Mouse (Mus musculus) cerebellum, postnatal 10 days (tissue): ENCODE results near the gene Baz2b.

Experiments
- DNase-seq, 2 experiments: peaks; one replicate each; pipeline ENCODE4 v3.0.0; 2021; ENCODE audit warnings: mixed read lengths in 2 of 2

Baz2b gene

DNA sequence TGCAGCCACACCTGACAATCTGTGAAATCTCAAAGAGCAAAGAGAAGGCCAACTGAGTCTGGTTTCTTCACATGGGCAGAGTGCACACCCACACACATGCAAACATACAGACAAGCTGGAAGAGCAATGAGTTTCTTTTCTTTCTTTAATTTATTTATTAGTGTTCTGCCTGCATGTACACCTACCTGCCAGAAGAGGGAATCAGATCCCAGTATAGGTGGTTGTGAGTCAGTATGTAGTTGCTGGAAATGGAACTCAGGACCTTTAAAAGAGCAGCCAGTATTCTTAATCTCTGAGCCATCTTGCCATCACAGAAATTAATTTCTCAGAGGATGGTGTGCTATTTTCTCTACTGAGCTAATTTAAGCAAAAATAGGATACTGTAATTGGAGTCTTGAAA is 164.7 kb downstream of the Baz2b start:
- no peak for DNase-seq

DNA sequence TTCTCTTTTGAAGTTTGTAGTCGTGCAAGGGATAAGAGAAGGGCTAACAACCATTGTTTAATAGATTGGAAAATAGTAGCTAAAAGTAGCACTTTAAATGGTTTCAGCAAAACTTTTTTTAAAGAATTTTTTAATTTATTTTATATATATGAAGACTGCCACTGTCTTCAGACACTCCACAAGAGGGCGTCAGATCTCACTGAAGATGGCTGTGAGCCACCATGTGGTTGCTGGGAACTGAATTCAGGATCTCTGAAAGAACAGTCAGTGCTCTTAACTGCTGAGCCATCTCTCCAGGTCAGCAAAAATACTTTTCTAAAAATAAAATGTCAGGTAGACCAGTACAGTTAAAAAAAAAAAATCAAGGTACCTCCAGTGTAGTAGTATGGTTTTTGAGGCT is 165.1 kb downstream of the Baz2b start:
- DNase-seq: no peak

DNA sequence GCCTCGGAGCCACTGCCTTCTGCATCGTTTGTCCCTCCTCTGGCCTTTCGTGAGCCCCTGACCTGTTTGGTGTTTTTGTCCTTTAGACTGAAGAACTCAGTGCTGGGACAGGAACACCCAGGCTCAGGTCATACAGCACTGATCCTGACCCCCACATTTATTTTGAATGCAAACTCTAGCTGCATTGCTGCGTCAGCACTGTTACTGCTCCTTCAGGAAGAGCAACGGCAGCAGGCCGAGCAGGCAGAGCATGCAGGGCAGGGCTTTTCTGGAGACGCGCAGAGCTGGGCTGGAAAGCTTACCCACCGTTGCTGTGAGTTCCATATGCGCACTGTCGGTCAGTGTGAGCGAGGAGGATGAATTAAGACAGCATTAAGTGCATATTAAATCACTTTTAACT is 166.9 kb downstream of the Baz2b start:
- peak; percentile 28 to 36 for DNase-seq

DNA sequence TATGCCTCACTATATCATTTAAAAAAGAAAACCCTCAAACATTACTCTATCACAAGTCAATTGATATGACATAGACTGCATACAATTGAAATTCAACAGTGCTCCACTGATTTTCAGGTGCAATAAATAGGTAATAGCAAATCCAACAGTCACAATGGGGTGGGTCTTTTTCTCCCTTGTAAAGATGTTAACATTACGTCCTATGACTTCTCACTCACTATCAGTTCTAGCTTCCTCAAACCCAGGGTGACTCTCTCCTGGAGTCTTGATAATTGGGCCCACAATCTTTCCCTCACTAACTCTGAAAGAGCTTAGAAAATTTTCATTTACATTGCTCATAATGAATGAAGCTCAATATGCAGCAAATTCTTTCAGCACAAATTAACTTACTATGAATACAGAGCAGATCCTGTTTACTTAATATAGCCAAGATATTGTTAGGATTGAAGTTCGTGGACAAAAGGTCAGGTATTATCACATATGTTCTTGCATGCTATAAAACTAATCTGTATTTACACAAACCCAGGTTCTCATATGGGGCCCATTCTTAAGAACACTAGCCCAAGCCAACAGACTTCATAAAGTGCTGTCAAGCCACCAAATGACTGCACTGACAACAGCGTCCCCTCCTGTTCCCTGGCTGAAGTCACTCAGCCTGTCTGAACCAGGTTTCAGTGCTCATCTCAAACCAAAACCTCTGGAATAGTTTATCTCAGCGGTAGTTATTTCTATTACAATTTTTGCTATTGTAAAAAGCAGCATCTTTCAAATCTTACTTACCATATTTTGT is 168.0 kb downstream of the Baz2b start:
- no peak for DNase-seq

DNA sequence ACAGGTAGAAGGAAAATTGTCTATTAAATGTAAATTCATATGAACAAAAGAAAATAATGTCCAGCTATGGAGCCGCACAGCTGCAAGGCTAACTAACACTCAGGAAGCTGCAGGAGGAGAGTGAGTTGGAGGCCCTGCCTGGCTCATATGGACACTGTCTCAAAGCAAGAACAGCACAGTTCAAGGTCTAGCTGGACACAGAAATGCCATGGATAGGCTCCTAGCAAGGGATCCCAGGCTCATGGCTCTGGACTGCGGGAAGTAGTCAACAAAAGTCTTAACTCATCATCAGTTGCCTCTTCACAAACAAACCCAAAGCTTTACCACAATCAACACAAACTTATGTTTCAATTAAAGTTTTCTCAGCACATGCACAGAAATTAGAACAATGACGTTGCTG is 169.5 kb downstream of the Baz2b start:
- no peak for DNase-seq

DNA sequence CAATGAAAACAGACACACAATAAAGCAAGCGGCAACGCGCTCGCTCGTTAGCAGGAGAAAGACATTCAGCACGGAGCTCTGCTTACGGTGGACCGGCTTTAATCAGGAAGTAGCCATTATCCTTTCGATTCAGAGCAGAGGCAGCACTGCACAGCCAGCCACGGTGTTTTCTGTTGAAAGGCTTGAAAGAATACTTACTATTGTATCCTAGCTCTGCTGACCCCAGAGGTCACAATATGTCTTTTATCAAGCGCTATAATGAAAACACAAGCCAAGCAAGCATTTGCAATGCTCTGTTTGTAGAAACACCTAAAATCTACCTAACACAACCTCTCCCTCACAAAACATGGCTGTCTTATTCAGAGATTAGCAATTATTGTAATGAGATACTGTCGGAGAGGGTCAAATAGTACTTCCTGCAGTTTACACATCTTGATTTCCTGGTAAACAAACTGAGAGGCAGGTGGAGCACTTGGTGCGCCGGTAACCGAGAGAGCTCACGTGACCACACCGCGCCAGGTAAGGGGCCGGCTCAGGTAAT is 172.6 kb downstream of the Baz2b start:
- DNase-seq: peak; percentile 53 to 65

DNA sequence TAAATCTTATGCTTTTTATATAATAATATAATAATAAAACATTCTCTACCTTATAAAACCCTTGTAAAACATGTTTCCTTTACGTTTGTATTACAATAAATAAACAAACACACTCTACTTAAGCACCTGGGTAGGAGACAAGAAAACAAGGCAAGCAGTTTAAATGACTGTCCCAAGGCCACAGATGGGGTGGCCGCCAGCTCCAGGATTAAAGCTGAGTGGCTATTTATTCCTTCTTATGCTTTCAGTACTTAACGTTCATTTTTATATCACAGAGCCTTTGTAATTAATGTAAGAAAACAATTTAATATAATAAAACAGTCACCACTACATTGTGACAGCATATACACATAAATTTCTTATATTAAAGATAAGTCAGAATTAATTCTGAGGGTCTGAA is 173.3 kb downstream of the Baz2b start:
- DNase-seq: peak; percentile 45 to 52

DNA sequence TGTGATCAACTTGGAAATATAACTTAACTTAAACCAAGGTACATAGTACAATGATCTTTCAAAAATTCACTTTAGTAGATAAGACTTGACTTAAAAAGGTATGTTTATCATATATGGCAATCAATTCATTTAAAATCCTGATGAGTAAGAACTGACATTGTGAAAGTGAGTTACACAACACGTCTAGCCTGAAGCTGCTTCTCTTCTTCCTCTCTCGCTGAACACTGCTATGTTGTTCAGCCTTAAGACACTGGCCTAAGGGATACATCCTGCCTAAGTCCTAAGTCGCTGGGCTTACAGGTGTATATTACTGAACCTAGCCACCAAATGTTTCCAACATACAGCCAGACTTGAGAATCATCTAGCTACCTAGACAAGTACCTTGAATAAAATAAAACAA is 178.6 kb downstream of the Baz2b start:
- no peak for DNase-seq

DNA sequence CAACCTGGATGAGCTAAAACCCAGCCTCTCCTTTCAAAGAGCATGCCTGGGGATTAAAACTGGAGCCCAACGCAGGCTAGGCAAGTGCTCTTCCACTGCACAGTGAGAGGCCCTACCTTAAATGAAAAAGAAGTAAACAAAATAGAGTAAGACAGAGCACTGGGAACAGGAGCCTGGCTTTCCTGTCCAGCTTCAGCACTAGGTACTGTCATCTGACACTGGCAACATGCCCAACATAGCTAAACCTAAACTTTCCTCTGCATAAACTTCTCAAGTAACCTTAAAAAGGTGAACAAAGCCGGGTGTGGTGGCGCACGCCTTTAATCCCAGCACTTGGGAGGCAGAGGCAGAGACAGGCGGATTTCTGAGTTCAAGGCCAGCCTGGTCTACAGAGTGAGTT is 180.6 kb downstream of the Baz2b start:
- DNase-seq: no peak

DNA sequence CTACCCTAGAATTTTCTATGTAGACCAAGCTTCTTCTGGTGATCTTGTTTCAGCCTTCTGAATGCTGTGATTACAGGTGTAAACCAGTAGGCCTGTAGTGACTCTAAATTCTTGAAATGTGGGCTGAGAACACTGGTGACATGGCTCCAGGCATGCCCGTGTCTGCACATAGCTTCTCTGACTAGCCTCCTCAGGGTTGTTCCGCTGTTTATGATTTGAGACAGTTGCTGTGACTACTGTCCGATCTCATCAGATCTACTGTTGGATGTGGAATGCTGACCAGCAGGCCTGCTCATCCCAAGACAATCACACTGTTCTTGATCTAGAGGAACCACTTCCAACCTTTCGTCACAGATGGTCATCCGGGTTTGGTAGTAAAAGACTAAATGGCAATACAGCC is 182.5 kb downstream of the Baz2b start:
- DNase-seq: no peak

DNA sequence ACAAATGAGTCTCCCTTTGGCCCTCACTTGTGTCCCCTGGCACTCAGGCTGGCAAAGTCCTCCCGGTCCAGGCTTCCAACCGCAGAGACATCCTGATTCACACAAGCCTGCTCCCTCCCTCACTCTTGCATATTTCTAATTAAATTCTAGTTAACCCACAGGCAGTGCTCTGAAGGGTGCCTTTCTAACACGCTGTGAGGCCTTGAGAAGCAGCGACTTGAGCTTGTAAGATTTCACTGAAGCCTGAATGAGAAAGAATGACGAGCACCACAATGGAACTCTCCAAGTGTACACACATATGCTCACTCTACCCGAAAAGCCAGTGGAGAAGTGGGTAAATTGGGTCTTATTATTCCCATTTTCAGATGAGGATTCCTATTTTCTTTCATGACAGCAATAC is 183.1 kb downstream of the Baz2b start:
- peak in 1 of 2 experiments; percentile 19 for DNase-seq

DNA sequence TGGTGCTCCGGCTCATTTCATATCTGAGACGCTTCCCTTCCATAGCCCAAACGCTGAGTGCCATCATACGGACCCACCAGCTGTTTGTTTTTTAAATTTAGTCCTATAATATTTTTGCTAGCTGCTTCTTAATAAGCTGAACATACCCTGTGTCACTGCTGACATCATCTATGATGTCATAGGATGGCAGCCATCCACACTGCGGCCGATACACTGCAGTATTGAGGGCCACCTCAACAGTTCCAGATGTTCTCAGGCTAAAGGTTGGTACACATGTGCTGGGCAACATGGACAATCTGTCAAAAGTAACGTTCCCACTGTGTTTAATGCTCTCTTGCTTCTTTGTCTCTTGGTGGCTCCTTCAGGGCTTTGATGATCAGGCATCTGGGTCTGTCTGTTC is 185.9 kb downstream of the Baz2b start:
- no peak for DNase-seq

DNA sequence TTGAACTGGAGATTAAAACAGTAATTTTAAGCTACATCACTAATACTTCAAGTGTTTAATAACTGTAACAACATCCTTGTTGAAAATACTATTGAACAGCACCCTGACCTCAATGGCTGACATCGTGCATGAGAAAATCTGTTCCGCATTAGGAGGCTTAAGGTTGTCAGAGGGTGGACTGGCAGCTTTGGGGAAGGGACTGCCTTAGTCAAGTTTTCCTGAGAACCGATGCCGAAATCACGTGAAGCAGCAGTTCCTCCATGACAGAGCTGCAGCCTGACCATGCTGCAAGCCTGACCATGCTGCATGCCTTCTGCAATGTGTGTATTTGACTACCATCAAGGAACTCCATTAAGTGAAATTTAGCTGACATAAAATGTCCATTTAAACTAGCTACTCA is 188.1 kb downstream of the Baz2b start:
- no peak for DNase-seq

DNA sequence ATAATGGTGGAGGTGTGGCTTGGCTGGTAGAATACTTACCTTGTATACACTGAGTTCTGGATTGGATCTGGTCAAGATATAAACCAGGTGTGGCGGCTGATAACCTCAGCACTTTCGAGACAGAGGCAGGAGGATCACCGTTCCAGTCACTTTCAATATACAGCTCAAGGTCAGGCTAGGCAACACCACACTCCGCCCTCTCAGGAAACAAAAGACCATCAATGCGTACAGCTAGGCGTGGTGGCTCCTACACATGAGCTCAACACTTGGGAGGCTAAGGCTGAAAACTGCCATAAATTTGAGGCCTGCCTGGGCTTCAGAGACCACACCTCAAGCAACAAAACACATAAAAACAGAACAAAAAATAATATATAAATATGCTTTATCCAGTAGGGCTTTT is 188.5 kb downstream of the Baz2b start:
- DNase-seq: no peak

DNA sequence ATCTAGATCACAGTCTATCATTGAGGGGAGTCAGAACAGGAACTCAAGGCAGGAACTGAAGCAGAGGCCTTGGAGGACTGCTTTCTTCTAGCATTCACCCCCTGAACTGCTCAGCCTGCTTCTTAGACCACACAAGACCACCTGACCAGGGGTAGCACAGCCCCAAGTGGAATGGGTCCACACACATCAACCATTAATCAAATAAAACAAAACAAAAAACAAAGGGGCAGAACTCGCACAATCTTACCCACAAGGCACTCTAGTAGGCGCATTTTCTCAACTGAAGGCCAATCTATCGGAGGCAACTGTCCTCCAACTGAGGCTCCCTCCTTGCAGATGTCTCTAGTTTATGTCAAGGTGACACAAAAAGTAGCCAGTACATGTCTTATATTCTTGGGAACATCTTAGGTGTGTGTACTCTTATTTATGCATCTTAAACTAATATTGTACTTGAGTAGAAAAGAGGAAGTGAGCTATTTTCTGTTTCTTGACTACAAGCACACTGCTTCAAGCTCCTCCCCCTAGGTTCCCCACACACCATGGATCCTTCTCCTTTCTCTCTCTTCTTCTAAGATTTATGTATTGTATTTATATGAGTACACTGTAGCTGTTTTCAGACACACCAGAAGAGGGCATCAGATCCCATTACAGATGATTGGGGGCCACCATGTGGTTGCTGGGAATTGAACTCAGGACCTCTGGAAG is 189.9 kb downstream of the Baz2b start:
- DNase-seq: no peak

DNA sequence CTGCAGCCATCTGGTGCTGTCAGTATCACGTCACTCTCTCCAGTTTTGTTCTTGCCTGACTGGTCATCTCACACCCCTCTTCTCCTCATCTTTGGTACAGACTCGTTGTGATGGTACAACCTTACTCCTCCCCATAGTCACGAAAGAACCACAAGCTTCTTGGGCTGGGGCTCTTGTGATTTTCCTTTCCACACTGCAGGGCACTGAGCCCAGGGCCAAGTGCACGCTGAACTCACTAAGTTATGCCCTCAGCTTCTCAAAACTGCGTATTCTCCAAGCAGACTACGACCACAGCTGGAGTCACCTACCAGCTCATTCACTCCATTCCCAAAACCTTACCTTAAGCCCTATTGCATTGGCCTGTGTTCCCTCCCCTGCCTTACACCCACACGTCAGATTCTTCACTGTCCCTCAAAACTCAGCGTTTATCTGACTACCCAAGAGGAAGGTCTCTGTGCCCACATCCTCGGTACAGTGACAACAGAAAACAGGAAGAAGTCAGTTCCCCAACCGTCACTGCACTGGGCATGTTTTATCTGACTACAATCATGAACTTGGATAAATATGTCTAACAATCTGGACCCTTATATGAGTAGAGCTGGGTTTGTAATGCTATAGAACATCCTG is 190.7 kb downstream of the Baz2b start:
- DNase-seq: no peak

DNA sequence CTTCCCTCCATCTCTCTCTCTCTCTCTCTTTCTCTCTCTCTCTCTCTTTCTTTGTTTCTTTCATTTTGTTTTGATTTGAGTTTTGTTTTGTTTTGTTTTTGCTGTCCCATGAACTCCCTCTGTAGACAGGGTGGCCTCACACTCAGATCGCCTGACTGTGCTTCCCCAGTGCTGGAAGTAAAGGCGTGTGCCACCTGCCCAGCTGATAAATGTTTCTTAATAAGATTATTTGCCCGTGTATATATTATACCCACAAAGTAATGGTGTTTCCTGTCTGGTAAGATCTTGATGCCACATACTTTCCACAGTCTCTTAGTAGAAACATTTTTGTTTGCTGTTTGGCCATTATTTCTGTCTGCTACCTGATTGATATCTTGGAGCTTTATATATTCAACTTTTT is 198.1 kb downstream of the Baz2b start:
- DNase-seq: no peak

DNA sequence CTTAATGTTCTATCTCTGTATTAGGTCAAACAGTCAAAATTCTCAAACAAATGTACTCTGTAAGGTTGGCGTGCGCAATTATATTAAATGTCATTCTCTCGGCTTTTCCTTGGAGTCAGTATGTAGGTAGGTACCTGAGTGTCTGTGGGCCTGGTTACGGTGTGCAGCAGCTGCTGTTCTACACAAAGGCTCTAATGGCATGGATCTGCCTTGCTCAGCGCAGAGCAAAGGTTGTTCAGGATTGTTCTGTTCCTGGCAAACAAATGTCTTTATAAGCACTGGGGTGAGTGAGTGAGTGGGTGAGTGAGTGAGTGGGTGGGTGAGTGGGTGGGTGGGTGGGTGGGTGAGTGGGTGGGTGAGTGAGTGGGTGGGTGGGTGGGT is 206.0 kb downstream of the Baz2b start:
- no peak for DNase-seq

DNA sequence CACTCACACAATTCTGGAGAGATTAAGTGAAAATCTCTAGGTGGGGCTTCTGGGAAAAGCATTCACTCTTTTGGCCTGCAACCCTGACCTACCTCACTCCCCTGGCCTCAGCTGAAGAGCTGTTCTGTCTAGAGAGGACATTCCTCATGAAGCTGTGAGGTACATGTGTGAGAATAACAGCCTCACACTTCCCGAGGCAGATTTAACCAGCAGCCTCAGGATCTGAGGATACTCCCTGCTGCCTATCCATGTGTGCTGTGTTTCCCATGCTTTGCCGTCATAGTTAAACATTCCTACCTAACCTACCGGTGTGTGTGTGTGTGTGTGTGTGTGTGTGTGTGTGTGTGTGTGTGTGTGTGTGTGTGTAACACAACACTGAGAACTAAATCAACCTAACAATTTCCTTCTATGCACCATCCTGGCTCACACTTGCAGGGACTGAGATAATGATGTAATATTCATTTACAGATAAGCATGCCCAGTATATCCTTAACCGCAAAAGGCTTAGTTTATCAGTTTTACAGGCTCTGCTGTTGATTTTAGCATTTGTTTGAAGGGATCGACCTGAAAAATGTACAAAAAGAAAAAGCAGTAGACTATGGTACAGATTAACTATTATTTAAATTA is 206.5 kb downstream of the Baz2b start:
- no peak for DNase-seq

DNA sequence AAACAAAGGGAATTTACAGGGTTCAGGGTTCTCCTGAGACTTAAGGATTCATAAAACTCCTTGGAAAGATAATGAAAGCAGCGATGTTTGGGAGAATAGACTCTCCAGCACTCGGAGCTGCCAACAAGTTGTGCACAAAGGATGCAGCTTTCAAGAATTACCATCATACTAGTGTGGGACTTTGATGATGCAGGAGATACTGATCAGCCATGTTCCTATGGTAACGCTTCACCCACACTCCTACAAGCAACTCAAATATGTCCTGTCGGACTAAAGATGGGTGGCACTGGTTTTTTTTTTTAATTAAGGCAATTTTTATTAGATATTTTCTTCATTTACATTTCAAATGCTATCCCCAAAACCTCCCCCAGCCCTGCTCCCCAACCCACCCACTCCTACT is 209.4 kb downstream of the Baz2b start:
- DNase-seq: no peak

DNA sequence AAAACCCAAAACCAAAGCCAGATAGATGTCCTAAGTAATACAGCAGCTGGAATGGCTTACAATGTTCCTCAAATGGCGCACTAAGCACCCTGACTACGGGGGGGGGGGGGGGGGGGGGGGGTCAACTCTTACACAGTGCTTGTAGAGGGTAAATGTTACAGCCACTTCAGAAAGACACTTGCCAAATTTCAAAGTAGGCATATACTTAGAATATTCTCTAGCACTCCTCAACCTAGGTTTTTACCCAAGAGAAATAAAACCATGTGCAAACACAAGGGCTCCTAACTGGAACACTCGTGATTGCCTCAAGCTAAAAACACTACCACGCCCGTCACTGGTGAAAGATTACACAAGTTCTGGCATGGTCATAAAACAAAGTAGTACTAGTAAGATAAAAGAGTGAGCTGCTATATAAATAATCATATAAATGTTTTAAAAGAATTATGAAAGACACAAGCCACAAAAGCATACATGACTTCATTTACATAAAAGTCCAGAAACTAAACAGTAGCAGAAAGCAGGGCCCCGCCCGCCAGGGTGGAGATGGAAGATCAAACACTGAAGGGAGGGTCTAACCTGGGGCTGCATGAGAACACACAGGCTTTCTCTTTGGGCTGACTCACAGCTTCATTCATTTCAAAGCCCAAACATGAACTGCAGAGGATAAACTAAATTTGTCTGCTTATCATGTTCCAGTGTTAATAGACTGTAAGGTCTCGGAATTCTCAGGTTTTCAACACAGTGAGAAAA is 212.0 kb downstream of the Baz2b start:
- no peak for DNase-seq

DNA sequence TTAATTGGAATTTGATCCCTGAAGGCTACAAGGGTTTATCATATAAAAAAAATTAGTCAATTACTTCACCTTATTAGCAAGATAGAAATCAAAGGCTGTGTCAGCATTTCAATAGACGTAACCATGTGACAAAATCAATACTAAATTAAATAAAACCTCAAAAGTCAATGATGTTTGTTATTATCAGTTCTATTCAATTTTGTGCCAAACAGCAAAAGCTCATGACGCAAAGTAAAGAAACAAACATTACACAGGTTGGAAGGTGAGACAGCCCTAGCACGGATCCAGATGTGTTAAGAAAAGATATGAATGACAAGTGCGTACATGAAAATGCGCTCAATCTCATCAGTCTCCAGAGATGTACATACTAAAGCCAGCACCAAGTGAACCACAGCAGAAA is 212.7 kb downstream of the Baz2b start:
- DNase-seq: no peak

DNA sequence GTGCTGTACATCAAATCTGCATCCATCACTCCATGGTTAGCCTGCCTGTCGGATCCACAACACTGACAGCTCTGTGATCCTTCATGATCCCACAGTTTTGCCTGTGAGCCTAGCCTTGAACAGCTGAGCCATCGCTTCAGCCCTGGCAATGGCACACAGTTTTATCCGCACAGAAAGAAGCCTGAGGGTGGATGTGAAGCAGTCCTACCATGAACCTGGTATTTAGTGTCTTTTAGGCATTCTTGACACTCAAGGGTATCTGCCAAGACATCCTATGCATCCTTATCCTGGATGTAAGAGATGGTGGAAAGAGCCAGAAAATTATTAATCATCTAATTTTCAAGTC is 216.5 kb downstream of the Baz2b start:
- DNase-seq: no peak
